Mouse (Mus musculus): ENCODE measurements at regions not wholly inside any gene's neighbourhood (a gene's known extent, or its start where the extent isn't known, plus 50 kb on each side); places are given as distances from the start of the nearest gene placed in this dataset.
A peak's percentile ranks its signal among the peaks of the same experiment; 100 is the strongest.

DNA sequence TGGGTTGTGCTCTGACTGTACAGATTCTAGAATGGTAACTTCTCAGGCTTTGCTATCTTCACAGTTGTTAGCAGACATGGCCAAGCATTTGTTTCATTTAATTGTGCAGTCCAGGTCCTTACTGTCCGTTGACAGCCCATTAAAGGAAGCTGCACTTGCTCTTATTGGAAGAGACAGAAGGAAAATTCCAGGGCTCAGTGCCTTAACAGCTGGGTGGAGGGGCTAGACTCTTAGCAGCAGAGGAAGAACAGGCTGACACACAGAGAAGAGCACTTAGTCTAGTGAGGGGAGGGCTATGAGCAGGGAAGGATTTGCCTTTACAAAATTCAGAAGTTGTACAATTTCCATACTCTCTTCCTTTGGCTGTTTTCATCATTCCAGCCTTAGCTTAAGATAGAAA, 161.5 kb upstream of the Ghitm start:
- DNase-seq (ENCODE audit: low read depth, low spot score): no peak

DNA sequence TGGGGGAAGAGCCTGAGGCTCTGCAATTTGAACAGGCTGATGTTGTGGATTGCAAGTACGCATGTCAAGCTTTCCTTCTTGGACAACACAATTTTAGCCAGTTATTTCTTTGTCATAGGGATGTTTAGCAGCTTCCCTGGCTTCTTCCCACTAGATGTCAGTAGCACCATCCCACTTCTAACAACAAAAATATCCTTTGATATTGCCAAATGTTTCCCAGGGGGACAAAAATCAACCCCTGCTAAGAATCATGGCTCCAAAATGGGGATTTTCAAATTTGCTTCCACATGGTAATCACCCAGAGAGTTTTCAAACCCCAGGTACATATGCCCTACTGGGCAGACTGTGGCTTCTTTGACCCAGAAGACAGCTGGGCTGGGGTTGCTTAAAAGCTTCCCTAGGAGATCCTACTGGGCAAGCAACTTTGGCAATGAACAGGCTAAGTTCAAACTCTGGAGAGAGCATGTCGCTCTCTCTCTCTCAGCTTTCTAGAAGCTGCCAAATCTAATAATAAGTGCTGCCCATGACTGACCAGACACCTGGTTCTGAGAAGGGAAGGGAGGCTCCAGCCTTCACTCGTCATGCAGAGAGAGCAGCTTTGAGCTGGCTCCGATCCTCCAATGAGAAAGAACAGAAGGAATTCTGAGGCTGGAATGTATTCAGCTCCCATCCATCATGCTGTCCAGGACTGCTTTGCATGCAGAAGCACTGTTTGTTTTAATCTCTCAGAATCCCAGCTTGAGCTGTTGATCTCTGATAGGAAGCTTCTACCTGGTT, 157.2 kb upstream of the Ghitm start:
- DNase-seq (ENCODE audit: low read depth, low spot score): peak; percentile 38

DNA sequence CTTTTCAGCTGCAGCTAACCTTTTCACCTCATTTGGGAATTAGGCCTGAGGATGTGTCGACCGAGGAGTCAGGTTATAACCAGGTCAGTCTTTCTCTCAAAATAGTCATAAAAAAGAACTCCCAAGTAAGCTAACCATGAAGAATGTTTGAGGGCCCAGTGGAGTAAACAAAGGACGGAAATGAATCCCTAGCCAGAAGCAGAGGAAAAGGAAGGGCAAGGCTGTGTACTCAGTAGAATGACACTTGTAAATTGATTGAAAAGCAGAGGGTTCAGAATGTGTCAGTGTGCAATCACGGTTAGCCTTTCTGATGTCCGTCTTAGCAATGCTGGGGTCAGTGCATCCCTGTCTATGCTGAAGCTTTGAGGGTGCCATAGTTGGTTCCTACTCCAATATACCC, 149.3 kb upstream of the Ghitm start:
- DNase-seq (ENCODE audit: low read depth, low spot score): no peak

DNA sequence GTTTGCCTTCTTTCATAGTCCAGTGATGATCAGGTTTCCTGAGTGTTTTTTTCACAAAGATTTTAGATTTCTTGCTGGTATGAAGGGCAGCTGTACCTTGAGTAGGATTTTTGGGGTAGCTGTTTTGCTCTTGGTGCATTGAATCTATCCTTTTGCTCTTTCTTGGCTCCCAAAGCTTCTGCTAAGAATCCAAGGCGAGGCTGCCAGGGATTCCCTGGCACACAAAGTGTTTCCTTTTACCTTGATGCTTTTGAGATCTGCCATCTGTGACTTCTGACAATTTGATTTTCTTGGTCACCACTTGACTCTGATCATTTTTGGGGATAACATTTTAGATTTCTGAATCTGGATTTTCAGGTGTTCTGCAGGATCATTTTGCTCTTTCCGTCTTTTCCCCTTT, 144.3 kb upstream of the Ghitm start:
- no peak for DNase-seq (ENCODE audit: low read depth, low spot score)

DNA sequence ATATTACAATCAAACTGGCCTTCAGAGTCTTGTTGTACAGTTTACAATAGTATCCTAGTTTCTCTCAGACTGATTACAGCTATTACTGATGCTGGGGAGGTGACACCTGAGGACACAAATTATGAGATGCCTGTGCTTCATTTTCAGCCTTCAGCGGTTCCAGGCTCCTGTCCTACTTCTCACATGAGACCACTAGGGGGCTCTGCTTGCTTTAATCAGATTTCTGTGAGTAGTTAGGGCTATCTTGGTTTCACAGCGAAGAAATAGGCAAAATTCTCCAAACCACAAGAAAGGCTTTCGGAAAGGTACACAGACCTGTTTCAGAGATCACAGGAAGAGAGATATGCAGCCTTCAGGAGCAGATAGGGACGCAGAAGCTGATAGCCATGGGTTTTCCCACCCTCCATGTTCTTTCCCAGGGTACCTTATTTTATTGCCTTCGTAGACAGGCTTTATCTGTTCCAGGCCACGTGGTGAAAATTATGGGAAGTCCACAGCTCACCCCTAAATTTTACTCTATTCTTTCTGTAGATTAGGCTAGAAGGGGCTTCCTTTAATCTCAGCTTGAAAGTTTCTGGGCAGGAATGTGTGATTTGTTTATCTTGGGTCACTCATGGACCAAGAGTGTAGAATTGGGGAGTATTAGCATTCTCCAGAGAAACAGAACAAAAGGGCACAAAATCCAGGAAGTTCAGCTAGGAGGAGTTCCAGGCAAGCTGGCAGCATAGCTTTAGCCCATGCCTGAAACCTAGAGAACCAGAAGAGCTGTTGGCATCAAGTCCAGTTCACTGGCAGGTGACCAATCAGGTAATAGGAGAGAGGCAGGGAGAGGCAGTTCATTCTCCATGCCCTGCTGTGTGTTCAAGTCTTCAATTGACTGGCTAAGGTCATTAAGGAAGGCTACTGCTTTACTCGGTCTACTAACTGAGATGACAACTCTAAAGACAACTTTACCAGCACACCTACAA, 141.9 kb upstream of the Ghitm start:
- DNase-seq (ENCODE audit: low read depth, low spot score): peak; percentile 67

DNA sequence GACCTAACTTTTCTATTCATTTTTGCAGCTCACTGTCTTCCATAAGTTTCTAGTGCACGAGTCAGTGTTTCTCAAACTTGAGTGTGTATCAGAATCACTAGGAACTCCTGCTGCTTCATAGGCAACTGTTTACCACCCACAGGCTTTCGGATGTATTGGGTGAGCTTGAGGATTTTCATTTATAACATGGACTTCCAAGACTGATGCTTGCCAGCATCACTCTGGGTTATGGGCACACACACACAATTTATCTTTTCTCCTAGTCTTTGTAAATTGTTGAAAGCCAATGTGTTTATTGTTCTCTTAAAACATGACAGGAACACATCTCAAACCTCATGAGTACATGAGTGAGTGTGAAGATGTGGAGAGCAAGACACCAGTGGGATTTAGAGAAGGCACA, 137.0 kb upstream of the Ghitm start:
- no peak for DNase-seq (ENCODE audit: low read depth, low spot score)

DNA sequence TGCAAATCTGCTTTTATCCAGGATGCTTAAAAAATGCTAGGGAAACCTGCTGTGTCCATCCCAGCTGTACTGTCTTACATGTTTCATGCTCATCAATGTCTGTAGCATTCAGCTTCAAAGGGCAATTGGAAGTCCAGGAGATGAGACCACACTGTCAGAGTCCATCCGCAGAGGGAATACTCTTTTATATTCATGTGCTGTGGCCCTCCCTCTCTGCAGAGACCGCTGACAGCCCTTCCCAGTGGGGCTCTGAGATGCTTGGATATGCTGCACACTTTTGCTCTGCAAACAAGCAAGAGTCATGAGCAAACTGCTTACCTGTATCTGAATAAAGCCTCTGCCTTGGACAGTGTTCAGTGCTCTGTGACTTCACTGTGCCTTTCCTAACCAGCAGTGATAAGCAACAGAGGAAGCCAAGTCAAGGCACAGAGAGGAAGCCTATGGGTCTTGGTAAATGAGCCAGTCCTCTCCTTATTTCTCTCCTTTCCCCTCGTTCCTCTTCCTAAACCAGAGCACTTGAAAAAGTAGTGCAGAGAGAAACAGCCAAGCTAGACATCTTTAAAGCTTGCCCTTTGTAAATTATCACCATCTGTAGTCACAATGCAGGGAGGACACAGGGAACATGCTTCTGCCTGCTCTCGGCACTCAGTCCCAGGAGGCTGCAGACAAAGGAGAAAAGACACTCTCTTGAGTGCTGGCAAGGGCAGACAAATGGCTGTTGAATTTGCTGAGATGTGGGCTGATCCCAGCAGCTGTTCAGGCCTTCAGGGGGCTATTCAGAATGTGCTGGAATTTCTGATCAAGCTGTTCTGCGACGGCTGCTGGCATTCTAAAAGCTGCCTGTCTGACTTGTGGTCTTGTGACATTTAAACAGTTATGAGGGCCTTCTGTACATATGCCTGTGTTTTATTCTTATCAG, 136.2 kb upstream of the Ghitm start:
- DNase-seq (ENCODE audit: low read depth, low spot score): peak; percentile 42

DNA sequence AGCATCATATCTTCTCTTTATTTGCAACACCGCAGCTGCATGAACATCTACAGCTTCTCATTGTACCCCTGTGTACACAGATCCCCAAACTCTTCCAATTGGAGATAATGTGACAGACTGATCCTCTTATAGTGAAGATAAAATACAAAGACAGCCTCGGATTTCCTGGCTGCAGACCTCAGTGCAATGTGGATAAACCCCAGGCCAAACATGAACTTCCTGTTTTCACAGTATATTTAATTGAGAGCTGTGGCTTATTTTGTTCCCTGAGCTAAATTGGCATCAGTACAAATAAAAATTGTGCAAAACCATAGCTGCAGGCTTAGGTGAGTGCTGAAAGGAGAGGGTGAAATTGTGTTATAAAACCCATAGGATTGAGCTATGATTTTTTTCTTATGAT, 134.8 kb upstream of the Ghitm start:
- DNase-seq (ENCODE audit: low read depth, low spot score): no peak

DNA sequence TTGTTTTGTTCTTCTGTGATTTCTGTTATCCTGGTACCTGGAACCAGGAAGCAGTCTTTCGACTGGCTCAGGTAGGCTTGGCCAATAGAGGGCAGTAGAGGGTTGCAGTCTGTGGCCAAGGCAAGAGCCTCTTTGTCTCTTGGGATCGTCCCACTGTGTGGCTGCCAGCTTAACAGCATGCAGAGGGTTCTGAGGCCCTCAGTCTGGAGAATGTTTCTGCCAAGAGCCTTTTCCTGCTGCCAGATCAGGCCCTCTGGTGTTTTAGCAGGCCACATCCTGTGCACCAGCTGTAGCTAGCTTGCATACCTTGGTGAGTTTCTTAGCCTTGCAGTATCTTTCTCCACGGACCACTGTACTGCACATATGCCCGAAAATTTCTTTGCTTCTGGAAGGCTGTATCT, 103.6 kb upstream of the Ghitm start:
- DNase-seq (ENCODE audit: low read depth, low spot score): peak; percentile 97

DNA sequence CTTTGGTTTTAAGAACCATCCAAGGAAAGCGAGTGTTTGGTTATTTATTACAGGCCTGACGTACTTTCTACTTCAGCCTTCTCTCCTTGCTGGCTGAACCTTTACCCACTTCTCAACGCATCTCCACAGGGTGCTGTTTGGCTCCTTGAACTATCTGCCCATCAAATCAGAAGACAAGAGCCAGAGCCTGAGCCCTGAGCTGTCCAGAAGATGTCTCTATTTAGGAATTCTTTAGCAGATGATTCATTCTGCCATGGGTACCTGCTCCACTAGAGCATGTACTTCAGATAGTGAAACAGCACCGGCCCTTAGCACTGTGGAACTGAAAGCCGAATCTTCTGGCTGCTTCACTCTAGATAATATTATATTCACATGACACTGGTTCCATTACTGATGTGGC, 102.1 kb upstream of the Ghitm start:
- no peak for DNase-seq (ENCODE audit: low read depth, low spot score)

DNA sequence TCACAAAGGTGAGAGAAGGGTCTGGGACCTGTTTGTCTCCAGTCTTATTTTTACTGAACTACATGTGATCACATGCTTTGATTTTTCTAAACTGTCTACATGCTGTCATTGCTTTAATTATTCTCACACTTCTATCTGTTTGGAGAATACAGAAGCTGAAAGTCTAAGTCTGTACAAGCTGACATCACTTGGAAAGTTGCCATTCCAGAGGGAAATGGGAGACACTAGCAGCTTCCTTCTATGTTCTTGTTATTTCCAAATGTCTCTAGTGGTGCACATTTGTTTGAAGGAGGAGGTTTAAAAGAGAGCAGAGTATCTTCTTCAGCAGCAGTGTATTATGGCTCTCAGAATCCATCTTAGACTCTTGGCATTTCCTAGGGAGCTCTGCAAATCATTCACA, 73.2 kb upstream of the Ghitm start:
- peak; percentile 68 for DNase-seq (ENCODE audit: low read depth, low spot score)

DNA sequence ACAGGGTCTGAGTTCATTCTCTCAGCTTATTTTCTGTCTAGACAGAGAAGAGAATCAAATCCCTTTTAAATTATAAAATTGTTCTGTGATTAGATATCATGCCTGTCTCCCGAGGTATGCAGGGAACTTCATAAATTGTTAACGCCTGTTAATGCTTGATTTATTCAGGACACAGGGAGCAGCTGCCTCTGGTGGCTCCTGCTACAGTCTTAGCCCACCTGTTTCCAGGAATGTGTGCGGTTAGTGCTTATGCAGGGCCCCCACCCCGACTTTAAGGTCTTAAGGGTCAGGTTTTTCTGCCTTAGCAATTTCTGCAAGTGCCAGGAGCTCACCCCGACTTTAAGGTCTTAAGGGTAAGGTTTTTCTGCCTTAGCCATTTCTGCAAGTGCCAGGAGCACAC, 54.7 kb upstream of the Ghitm start:
- no peak for DNase-seq (ENCODE audit: low read depth, low spot score)
